Mouse (Mus musculus): ENCODE data around the gene Slc6a19.
A peak's percentile ranks its signal among the peaks of the same experiment; 100 is the strongest.

Slc6a19 gene

GRCm38 (mm10) chr13:73654976-73655375 is 49.7 kb downstream of the Slc6a19 start:
- no peak for DNase-seq

GRCm38 (mm10) chr13:73653266-73653665 is 51.4 kb downstream of the Slc6a19 start:
- no peak for DNase-seq

- peak; percentile 75 to 86 for DNase-seq
These were observed 58.1 kb downstream of the Slc6a19 start for GRCm38 (mm10) chr13:73646397-73647087.

- DNase-seq: no peak
These were observed 63.4 kb downstream of the Slc6a19 start for GRCm38 (mm10) chr13:73641296-73641695.

- DNase-seq: no peak
These were observed 66.8 kb downstream of the Slc6a19 start for GRCm38 (mm10) chr13:73637826-73638225.

- no peak for DNase-seq
These were observed 72.8 kb downstream of the Slc6a19 start for GRCm38 (mm10) chr13:73631837-73632236.
